Mouse (Mus musculus) MEL (cell line): ENCODE data around the gene Nfia.

Experiments used
- CTCF ChIP-seq, 3 experiments: IDR thresholded peaks in 2 of 3; conservative IDR thresholded peaks in 1 of 3; 2 replicates each; pipeline ENCODE4 v1.5.1; 2011 to 2012; ENCODE audit warnings: low read length in 3 of 3, low read depth in 2 of 3, mild to moderate bottlenecking in 2 of 3, improper control_type of control experiment in 1 of 3, inconsistent platforms in 1 of 3, mixed read lengths in 1 of 3, moderate library complexity in 1 of 3; ENCODE audit not compliant: control insufficient read depth in 1 of 3, insufficient read depth in 1 of 3, poor library complexity in 1 of 3, severe bottlenecking in 1 of 3
- EP300 ChIP-seq, 2 experiments: IDR thresholded peaks; 2 replicates each; pipeline ENCODE4 v1.6.1; 2011; ENCODE audit warnings: improper control_type of control experiment in 2 of 2, low read length in 2 of 2, low read depth in 1 of 2, mild to moderate bottlenecking in 1 of 2
- MAZ ChIP-seq: IDR thresholded peaks from 2 replicates; pipeline ENCODE4 v1.6.1; 2012; ENCODE audit warnings: low read depth, mild to moderate bottlenecking, inconsistent platforms, low read length, improper control_type of control experiment
- NELFE ChIP-seq: IDR thresholded peaks from 2 replicates; pipeline ENCODE4 v1.6.1; 2011; ENCODE audit warnings: low read depth, low read length, improper control_type of control experiment
- POLR2A ChIP-seq, 2 experiments: IDR thresholded peaks; 2 replicates each; pipeline ENCODE4 v1.6.1; 2011 to 2012; ENCODE audit warnings: low read length in 2 of 2, mild to moderate bottlenecking in 2 of 2, control low read depth in 1 of 2, improper control_type of control experiment in 1 of 2, low read depth in 1 of 2, moderate library complexity in 1 of 2; ENCODE audit not compliant: control insufficient read depth in 1 of 2, insufficient read depth in 1 of 2, poor library complexity in 1 of 2
- RCOR1 ChIP-seq: IDR thresholded peaks from 2 replicates; pipeline ENCODE4 v1.6.1; 2012; ENCODE audit warnings: low read depth, mild to moderate bottlenecking, inconsistent platforms, low read length, improper control_type of control experiment
- ZC3H11A ChIP-seq: IDR thresholded peaks from 2 replicates; pipeline ENCODE4 v1.6.1; 2012; ENCODE audit warnings: low read depth, mild to moderate bottlenecking, inconsistent platforms, low read length, improper control_type of control experiment
- ZMIZ1 ChIP-seq: IDR thresholded peaks from 2 replicates; pipeline ENCODE4 v1.6.1; 2012; ENCODE audit warnings: low read depth, mild to moderate bottlenecking, inconsistent platforms, low read length, improper control_type of control experiment, moderate library complexity

GRCm38 (mm10) chr4:97988703-97989102 lies 216.2 kb downstream of the Nfia start:
- TF ChIP-seq ZMIZ1 (no peak), CTCF (IDR thresholded peaks at IDR 0.05 in 2 of 3, conservative IDR thresholded peaks at IDR 0.05 in 1 of 3; ENCODE audit: control insufficient read depth in 1 of 3, insufficient read depth in 1 of 3, low read depth in 2 of 3, low read length in 3 of 3, poor library complexity in 1 of 3, severe bottlenecking in 1 of 3) (no peak), NELFE (no peak), MAZ (no peak), EP300 (IDR thresholded peaks at IDR 0.05; ENCODE audit: low read depth in 1 of 2, low read length in 2 of 2) (no peak), POLR2A (IDR thresholded peaks at IDR 0.05; ENCODE audit: control insufficient read depth in 1 of 2, insufficient read depth in 1 of 2, low read depth in 1 of 2, low read length in 2 of 2, poor library complexity in 1 of 2) (no peak), RCOR1 (no peak), ZC3H11A (no peak)
